In genomic region chr6:125160854-125161760, GRCm38 (mm10) we compare ENCODE assay signal across 1 mouse cellular context.
TF ChIP-seq lines count a peak whose summit lies in the region.

No protein-coding gene starts in this region.

TF ChIP-seq in CH12.LX, 34 proteins besides CTCF, POLR2A, EP300 and RAD21:
- TF ChIP-seq ZMIZ1 (IDR thresholded peaks at IDR 0.05; ENCODE audit: low read depth, low read length) (peak; percentile 91), KAT2A (IDR thresholded peaks at IDR 0.05; ENCODE audit: insufficient replicate concordance, low read length) (no peak), MAZ (IDR thresholded peaks at IDR 0.05; ENCODE audit: low read depth, low read length) (peak; percentile 10; the same call in 1 of the 2 replicates), POLR2AphosphoS2 (IDR thresholded peaks at IDR 0.05; ENCODE audit: low read depth, low read length) (peak; percentile 100), GABPA (IDR thresholded peaks at IDR 0.05; ENCODE audit: insufficient replicate concordance, low read depth, low read length) (no peak), NELFE (IDR thresholded peaks at IDR 0.05; ENCODE audit: low read depth, low read length) (no peak), CHD1 (IDR thresholded peaks at IDR 0.05; ENCODE audit: low read depth, low read length) (no peak), USF2 (conservative IDR thresholded peaks at IDR 0.05; ENCODE audit: low read depth, low read length) (no peak), ETS1 (conservative IDR thresholded peaks at IDR 0.05; ENCODE audit: low read depth, low read length) (peak; percentile 22; the same call in 1 of the 2 replicates), TCF12 (IDR thresholded peaks at IDR 0.05; ENCODE audit: low read depth, low read length) (0 out of 2 replicates have a peak, but pooled peaks have one; percentile 13), SMC3 (IDR thresholded peaks at IDR 0.05; ENCODE audit: low read depth, low read length) (no peak), CHD2 (IDR thresholded peaks at IDR 0.05; ENCODE audit: low read length) (peak; percentile 91), MEF2A (IDR thresholded peaks at IDR 0.05; ENCODE audit: borderline replicate concordance, low read depth, low read length) (peak; percentile 17; the same call in 1 of the 2 replicates), E2F4 (IDR thresholded peaks at IDR 0.05; ENCODE audit: insufficient replicate concordance, low read depth, low read length) (no peak), HCFC1 (IDR thresholded peaks at IDR 0.05; ENCODE audit: low read depth, low read length) (no peak)
